Mouse (Mus musculus) forebrain, embryonic 10.5 days (tissue): Measurements from ENCODE around the gene Fbxl7. TPM values are rescaled to one million over a fixed set of nuclear protein-coding genes. Genes with fewer than 3 reads are reported as not detected.
"Not testable (repeated sequence)": the region's sequence is repeated elsewhere in the genome, so short reads cannot be mapped to it uniquely, and the experiment has no call there.

Source experiments
- DNase-seq: peaks from one replicate; pipeline ENCODE4 v3.0.0-alpha.2; 2017; ENCODE audit warnings: low spot score; ENCODE audit errors: extremely low spot score
- H3K27ac ChIP-seq: fragments of 300-500 bp; sonication (generic); 2 replicates; pipeline ENCODE4 v1.5.1; 2016; ENCODE audit warnings: mild to moderate bottlenecking
- H3K27me3 ChIP-seq: fragments of 300-500 bp; sonication (generic); 2 replicates; pipeline ENCODE4 v1.6.1; 2016; ENCODE audit warnings: mild to moderate bottlenecking; ENCODE audit not compliant: poor library complexity, severe bottlenecking
- H3K36me3 ChIP-seq: fragments of 300-500 bp; sonication (generic); replicated peaks from 2 replicates; pipeline ENCODE4 v1.6.1; 2016; ENCODE audit warnings: mild to moderate bottlenecking, moderate library complexity
- H3K4me1 ChIP-seq: fragments of 300-500 bp; sonication (generic); 2 replicates; pipeline ENCODE4 v1.6.1; 2016
- H3K4me3 ChIP-seq: fragments of 300-500 bp; sonication (generic); 2 replicates; pipeline ENCODE4 v1.5.1; 2016; ENCODE audit warnings: mild to moderate bottlenecking, moderate library complexity
- H3K9me3 ChIP-seq: fragments of 300-500 bp; sonication (generic); 2 replicates; pipeline ENCODE4 v1.6.1; 2016; ENCODE audit warnings: mild to moderate bottlenecking, moderate library complexity
- WGBS: fragments of 180-500 bp; shearing (Covaris S2); methylation state at CpG from one replicate; pipeline ENCODE4 v1.1.7; 2016; 5-methylcytosine and 5-hydroxymethylcytosine counted together
- polyA plus RNA-seq: library from polyadenylated mRNA; unstranded; fragments of >200 nt; fragmentation: Nextera tagmentation; extraction: Ambion mirVana; gene quantifications from 2 replicates; pipeline ENCODE4 v1.2.1, GENCODE M21; 2016

Fbxl7 gene
- polyA plus RNA-seq, 1 experiment from 2014 or later: 8.2 TPM

DNA sequence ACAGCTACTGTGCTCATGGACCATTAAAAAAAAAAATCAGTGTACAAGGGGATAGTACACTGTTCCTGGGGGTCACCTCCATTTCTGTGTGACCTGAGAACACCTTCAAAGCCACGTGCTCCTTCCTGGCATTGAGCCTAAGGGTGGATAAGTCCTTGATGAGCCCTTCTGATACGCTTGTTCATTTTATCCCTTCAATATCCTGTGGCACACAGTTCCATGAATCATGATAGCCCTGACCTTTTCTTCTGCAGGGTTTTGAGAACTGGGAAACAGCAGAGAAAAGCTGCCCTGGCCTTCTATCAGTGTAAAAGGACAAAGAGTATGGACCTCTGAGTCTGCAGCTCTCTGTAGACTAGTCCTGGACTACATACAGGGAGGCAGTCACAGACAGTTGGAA lies 99.4 kb downstream of the Fbxl7 start:
- Histone ChIP-seq H3K27ac (no peak overlapping the region), H3K9me3 (no peaks in the 10 kb centered on the region), H3K4me3 (no peak overlapping the region), H3K36me3 (no peaks in the 10 kb centered on the region), H3K27me3 (no peaks in the 10 kb centered on the region), H3K4me1 (no peaks in the 10 kb centered on the region)
- WGBS: 83% methylated on average over 2 of the region's 2 CpGs
- no peak for DNase-seq

DNA sequence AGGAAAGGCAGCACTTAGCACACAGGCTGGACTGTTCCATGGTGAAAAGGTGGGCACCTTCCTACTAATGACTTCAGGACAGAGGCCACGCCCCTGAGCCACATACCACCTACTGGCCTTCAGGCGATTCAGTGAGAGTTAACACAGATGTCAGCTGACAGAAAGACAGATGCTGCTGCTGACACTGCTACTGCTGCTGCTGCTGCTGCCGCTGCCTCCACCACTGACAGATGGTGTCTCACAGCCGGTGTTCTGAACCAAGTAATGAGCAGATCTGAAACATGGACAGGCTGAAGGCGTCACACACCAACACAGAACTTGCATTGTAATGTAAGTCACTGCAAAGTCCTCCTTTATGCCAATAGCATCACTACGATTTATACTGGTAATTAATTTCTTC lies 99.9 kb downstream of the Fbxl7 start:
- H3K4me1 ChIP-seq: no peaks in the 10 kb centered on the region
- no peak overlapping the region for H3K4me3 ChIP-seq
- H3K27ac ChIP-seq: no peak overlapping the region
- no peak for DNase-seq
- H3K36me3 ChIP-seq: no peaks in the 10 kb centered on the region
- no peaks in the 10 kb centered on the region for H3K9me3 ChIP-seq
- H3K27me3 ChIP-seq: no peaks in the 10 kb centered on the region
- 64% methylated on average over 6 of the region's 6 CpGs for WGBS

DNA sequence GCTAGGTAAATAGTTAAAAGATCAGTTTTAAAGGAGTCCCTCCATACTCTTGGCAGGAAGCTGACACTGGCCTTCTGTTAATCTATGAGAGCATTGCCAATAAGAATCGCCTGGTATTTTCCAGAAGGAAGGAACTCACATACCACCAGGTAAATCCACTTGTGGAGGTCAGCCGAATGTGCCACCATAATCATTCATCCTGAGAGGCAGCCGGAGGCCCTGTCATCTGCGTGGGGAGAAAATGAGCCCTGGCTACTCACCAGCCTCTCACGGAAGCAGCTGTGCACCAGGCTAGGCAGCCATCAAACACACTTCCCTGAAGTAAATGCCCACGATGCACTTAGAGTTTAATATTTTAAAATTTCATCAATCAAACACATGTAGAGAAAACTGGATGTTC lies 108.2 kb downstream of the Fbxl7 start:
- WGBS: 89% methylated on average over 6 of the region's 6 CpGs

DNA sequence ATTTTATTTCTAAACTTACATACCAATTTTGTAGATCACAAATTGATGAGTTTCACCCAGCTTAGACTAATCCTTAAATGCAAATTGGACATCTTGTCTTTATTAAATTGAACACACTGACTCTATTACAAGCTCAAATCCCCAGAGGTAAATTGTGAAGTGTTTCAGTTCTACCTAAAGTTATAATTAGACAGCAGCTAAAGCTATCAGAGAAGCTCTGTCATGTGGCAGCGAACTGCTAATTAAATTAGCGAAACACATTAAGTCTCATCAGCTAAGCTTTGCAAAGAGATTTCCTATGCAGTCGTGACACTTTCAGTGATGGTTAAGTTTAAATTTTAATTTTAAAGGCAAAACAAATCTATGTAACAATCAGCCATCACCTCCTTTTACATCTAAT lies 114.8 kb downstream of the Fbxl7 start:
- DNase-seq: no peak
- Histone ChIP-seq H3K4me1 (no peaks in the 10 kb centered on the region), H3K27ac (no peak overlapping the region), H3K4me3 (no peak overlapping the region), H3K27me3 (no peaks in the 10 kb centered on the region), H3K36me3 (no peaks in the 10 kb centered on the region), H3K9me3 (no peaks in the 10 kb centered on the region)
- 86% methylated on average over 3 of the region's 3 CpGs for WGBS

More for the DNA sequence above, 108.2 kb downstream of the Fbxl7 start:
- H3K4me3 ChIP-seq: no peak overlapping the region
- no peak for DNase-seq
- H3K36me3 ChIP-seq: no peaks in the 10 kb centered on the region
- H3K9me3 ChIP-seq: no peaks in the 10 kb centered on the region
- no peaks in the 10 kb centered on the region for H3K27me3 ChIP-seq
- no peak overlapping the region for H3K27ac ChIP-seq
- H3K4me1 ChIP-seq: no peaks in the 10 kb centered on the region

DNA sequence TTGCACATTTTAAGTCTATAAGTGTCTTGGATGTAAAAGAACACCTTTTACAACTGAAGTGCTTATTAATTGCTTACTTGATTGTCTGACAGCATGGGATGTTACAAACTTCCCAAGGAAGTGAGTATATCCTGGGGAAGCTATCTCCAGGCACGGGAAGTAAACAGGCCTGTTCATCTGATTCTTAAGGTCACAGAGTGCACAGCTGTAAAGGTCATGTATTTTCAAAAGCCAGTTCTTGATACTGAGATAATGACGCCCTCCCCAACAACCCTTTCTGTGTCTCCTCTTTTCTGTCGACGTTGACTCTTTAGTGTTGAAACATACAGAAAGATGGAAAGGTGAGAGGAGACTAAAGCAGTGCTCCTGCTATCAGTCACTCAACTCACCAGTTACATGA lies 116.3 kb downstream of the Fbxl7 start:
- no peak overlapping the region for H3K27ac ChIP-seq
- no peaks in the 10 kb centered on the region for H3K36me3 ChIP-seq
- H3K4me1 ChIP-seq: no peaks in the 10 kb centered on the region
- no peak for DNase-seq
- 82% methylated on average over 4 of the region's 4 CpGs for WGBS
- H3K9me3 ChIP-seq: no peaks in the 10 kb centered on the region
- H3K4me3 ChIP-seq: no peak overlapping the region
- no peaks in the 10 kb centered on the region for H3K27me3 ChIP-seq

DNA sequence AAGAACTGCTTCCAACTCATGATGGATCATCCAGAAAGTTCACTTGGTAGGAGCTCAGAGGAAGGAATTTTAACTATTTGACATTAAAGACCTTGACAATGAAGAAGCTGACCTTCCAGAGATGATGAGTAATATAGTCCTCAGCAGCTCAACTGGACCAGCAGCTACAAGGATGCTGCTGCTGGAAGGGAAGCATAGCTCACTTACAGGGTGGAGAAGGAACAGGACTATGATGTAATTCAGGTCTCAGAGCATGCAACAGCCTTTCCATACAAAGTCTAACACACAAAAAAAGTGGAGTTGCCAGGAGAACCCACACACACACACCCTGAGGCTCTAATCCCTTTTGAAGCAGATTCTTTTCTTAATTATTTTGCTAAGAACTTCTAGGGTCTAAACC lies 119.7 kb downstream of the Fbxl7 start:
- no peaks in the 10 kb centered on the region for H3K36me3 ChIP-seq
- no peak overlapping the region for H3K27ac ChIP-seq
- no peaks in the 10 kb centered on the region for H3K4me1 ChIP-seq
- no peaks in the 10 kb centered on the region for H3K27me3 ChIP-seq
- H3K9me3 ChIP-seq: no peaks in the 10 kb centered on the region
- no peak for DNase-seq
- no peak overlapping the region for H3K4me3 ChIP-seq

DNA sequence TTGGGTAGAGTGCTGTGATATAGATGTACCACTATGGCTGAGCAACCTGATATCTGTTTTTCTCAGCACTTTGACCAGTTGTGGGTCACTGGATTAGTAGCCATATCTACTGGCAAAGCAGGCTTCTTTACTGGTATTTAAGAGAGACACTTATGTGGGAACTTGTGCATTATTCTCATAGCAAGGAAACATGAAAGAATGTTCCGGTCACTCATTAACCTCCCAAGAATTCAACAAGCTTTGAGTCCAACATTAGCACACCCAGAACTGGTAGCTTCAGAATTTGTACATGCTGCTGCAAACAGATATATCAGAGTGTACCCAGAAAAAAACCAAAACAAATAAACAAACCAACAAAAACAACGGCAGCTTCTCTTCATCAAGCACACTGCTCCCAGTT lies 120.5 kb downstream of the Fbxl7 start:
- Histone ChIP-seq H3K4me1 (no peaks in the 10 kb centered on the region), H3K27ac (no peak overlapping the region), H3K9me3 (no peaks in the 10 kb centered on the region), H3K27me3 (no peaks in the 10 kb centered on the region), H3K36me3 (no peaks in the 10 kb centered on the region), H3K4me3 (no peak overlapping the region)
- DNase-seq: no peak
- WGBS: 94% methylated on average over 2 of the region's 2 CpGs

DNA sequence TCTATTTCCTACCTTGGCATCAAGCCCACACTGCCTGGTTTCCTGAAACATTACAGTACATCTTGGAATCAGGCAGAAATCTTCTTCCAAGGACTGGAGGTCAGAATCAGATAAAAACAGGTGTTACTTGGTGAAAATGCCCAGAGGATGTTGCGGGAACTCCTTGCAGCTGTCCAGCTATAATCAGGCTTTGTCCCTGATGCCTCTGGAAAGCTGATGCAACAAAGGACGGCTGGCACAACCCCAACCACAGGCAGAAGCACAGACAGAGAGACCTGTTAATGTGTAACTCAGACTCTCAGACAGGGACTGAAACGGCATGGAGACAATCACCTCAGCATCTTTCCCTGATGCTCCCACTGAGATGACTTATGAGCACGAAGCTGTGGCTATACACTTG lies 133.7 kb downstream of the Fbxl7 start:
- H3K36me3 ChIP-seq: no peaks in the 10 kb centered on the region
- H3K9me3 ChIP-seq: no peaks in the 10 kb centered on the region
- H3K27me3 ChIP-seq: no peaks in the 10 kb centered on the region
- H3K4me1 ChIP-seq: 0 out of 2 replicates have a peak, but pooled peaks cover 6% of the 10 kb centered on the region
- no peak overlapping the region for H3K4me3 ChIP-seq
- no peak overlapping the region for H3K27ac ChIP-seq
- WGBS: 80% methylated on average over 4 of the region's 4 CpGs
- DNase-seq: no peak

DNA sequence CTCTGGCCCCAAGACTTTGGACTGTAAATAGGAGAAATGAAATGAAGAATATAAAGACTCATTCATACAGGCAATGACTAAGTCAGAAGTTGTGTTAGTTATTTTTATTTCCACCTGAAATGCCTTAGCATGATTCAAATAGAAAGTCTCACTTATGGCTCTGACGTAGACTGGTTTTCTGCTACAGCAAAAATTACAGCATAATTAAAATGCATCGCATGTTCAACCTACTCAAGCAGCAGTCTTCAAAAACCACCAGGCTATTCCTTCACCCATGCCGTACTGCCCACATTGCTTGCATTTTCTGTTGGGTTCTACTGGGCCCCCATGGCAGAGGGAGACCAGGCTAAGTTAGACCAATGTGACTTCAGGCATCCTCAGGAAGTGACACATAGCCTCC lies 146.9 kb downstream of the Fbxl7 start:
- DNase-seq: no peak
- Histone ChIP-seq H3K9me3 (no peaks in the 10 kb centered on the region), H3K36me3 (no peaks in the 10 kb centered on the region), H3K4me1 (no peaks in the 10 kb centered on the region), H3K27ac (no peak overlapping the region), H3K27me3 (no peaks in the 10 kb centered on the region), H3K4me3 (no peak overlapping the region)
- 98% methylated on average over 3 of the region's 3 CpGs for WGBS

DNA sequence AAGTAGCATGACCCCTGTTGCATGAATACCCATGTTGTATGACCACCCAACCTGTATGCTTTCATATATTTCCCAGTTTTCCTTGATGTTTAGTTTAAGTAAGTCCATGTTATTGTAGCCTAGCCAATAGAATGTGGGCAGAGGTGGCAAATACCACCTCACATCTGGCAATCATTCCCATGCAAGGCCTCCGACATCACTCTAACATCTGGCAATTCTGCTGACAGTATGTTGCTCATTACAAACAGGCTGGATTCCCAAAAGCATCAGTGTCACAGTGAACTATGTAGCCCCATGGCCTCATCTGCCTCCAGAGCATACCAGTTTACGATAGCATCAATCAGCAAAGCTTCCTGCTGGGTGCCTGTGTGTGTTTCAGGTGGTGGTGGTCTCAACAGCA lies 163.0 kb downstream of the Fbxl7 start:
- DNase-seq: no peak
- Histone ChIP-seq H3K4me3 (no peak overlapping the region), H3K27ac (no peak overlapping the region), H3K36me3 (no peaks in the 10 kb centered on the region), H3K9me3 (no peaks in the 10 kb centered on the region), H3K4me1 (no peaks in the 10 kb centered on the region), H3K27me3 (no peaks in the 10 kb centered on the region)
- WGBS: 77% methylated on average over 2 of the region's 2 CpGs

DNA sequence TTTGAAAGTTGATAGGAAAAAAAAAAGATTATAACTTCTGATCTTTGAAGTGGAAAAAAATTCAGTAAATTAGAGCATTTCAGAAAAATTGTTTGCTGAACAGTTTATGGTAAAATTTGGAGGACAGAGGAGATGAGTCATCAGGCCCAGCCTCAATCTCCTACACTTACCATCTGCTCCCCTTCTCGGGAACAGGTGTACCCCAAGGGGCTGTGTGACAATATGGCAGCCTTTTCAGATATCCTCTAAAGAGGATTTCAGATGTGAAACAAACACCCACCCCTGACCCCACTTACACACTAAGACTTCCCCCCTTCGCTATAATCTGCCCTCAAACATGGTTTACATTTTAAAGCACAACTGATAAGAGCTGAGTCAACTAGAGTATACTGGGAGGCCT lies 164.6 kb downstream of the Fbxl7 start:
- Histone ChIP-seq H3K4me1 (no peaks in the 10 kb centered on the region), H3K36me3 (no peaks in the 10 kb centered on the region), H3K27ac (no peak overlapping the region), H3K9me3 (no peaks in the 10 kb centered on the region), H3K27me3 (no peaks in the 10 kb centered on the region), H3K4me3 (no peak overlapping the region)
- 89% methylated on average over 2 of the region's 2 CpGs for WGBS
- no peak for DNase-seq

DNA sequence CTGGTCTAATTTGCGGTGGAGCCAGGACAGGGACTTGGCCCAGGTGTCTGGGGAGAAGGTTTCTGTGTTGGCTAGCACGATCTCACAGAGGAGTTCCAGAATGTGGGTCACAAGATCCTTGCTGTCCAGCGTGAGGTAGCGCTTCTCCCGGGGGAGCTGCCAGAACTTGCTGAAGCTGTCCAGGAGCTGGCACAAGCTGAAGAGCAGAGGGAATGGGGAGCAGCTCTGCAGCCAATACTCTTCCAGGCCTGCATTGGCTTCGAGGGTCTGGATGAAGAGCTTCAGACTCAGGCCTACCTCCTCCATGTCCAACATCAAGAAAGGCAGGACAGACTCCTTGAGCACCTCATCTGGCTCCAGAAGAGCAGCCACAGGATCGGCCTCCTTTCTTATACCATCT lies 166.0 kb downstream of the Fbxl7 start:
- 93% methylated on average over 7 of the region's 7 CpGs for WGBS
- not testable (repeated sequence) for DNase-seq, H3K36me3 ChIP-seq, H3K4me3 ChIP-seq, H3K4me1 ChIP-seq, H3K27ac ChIP-seq, H3K9me3 ChIP-seq, H3K27me3 ChIP-seq

DNA sequence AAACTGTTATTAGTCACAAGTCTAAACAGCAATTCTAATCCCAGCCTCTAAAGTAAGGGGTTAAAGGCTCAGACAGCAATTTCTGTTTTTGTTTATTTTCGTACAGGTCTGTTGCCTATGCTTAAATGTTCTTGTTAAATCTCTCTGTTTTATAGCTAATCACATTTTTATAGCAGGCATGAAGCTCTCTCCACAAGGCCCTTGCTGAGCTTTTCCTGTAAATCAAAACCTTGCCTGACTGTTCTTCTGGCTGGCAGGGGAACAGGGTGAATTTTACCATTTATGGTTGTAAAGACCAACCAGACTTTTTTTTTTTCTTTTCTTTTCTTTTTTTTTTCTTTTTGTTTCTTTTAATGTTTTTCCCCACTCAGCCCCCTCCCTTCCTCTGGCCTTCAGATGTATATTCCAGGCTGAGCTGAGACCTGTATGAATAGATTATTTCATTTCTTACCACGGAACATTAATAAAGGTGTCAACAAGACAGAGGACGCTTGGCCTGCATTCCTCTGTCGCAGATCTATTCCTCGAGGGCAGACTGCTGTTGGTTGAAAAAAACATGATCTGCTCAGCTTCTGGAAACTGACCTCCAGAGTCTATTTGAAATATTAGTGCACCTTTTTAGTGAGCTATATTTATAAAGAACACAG lies 176.9 kb downstream of the Fbxl7 start:
- DNase-seq: no peak
- no peak overlapping the region for H3K27ac ChIP-seq
- 76% methylated on average over 5 of the region's 5 CpGs for WGBS
- H3K4me1 ChIP-seq: peaks cover 11% of the 10 kb centered on the region
- no peaks in the 10 kb centered on the region for H3K9me3 ChIP-seq
- H3K27me3 ChIP-seq: no peaks in the 10 kb centered on the region
- H3K36me3 ChIP-seq: no peaks in the 10 kb centered on the region
- no peak overlapping the region for H3K4me3 ChIP-seq

DNA sequence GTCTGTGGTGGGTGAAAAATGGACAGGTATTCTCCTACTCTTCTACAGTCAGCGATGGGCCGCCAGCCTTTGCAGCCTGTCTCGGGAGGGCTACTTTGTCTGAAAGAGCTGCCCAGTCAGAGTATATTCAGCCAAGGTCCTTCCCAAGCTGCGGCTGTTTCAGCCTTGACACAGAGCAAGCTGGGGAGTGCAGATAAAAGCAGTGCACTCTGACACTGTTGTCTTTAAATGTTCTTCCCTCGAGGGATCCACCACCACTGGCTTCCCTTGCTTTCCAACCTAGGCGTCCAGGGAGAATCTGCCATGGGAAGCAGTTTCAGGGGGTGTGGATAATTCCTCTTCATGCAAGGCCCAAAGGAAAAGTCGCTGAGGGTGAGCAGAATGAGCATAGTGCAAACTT lies 177.4 kb downstream of the Fbxl7 start:
- H3K4me3 ChIP-seq: no peak overlapping the region
- no peaks in the 10 kb centered on the region for H3K36me3 ChIP-seq
- H3K27me3 ChIP-seq: no peaks in the 10 kb centered on the region
- H3K27ac ChIP-seq: no peak overlapping the region
- no peaks in the 10 kb centered on the region for H3K9me3 ChIP-seq
- H3K4me1 ChIP-seq: peaks cover 11% of the 10 kb centered on the region
- DNase-seq: no peak
- WGBS: 66% methylated on average over 7 of the region's 7 CpGs
